14 mouse cellular contexts compared by ENCODE assay signal in the genomic region with DNA sequence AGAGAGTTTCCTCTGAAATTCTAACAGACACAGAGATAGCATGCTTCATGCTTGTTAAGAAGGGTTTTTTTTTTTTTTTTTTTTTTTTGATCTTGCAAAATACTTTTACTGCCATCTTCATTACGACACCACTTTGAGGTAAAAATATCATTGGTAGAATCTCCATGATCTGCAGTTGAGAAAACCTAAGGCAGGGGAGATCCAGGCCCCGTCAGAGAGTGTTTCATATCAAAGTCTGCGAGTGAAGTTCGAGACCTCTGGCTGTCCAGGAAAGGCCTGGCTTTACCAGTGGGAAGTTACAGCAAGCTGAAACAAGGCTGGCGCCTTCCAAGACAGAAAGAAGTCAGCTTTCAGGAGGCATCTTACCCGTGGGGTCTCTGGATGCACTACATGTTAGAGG. TPM values are rescaled to one million over a fixed set of nuclear protein-coding genes. Genes with fewer than 3 reads are reported as not detected.
DNase-seq lines count a peak whose midpoint lies in the region; ATAC-seq and TF ChIP-seq lines count a peak whose summit lies in the region.
"Had no signal": no experiment of that assay in that cellular context is flagged by ENCODE, and none has a peak within 500 bp of the region (broad histone marks: within the 10 kb centered on the region; RNA-seq: fewer than 3 reads in every experiment).

No protein-coding gene starts in this region.

- peak overlapping the region; percentile 79 for H3K27ac ChIP-seq in heart, embryonic 15.5 days
- peak overlapping the region; percentile 73 for H3K27ac ChIP-seq in MEL (ENCODE audit: control insufficient read depth, low read depth, low read length)
- H3K27ac ChIP-seq in brown adipose tissue, adult 24 weeks (replicated peaks; ENCODE audit: low read depth, low read length): peak overlapping the region; percentile 99
- peak overlapping the region; percentile 66 for H3K27ac ChIP-seq in macrophage
- no peak overlapping the region for H3K27ac ChIP-seq in hindbrain, embryonic 14.5 days
- H3K27ac ChIP-seq: forebrain, embryonic 10.5 days; liver, embryonic 14.5 days; neural tube, embryonic 15.5 days had no signal

- no peak overlapping the region for H3K9ac ChIP-seq in heart, embryonic 15.5 days
- no peak overlapping the region for H3K9ac ChIP-seq in MEL (ENCODE audit: control insufficient read depth, low read depth, low read length, poor library complexity, severe bottlenecking)
- H3K9ac ChIP-seq in hindbrain, embryonic 14.5 days: no peak overlapping the region
- H3K9ac ChIP-seq: embryonic facial prominence, embryonic 12.5 days; liver, embryonic 14.5 days; neural tube, embryonic 15.5 days had no signal

- H3K4me3 ChIP-seq in heart, embryonic 15.5 days: no peak overlapping the region
- no peak overlapping the region for H3K4me3 ChIP-seq in MEL (ENCODE audit: control insufficient read depth in 1 of 2, insufficient read depth in 1 of 2, low read depth in 2 of 2, low read length in 2 of 2)
- no peak overlapping the region; the same call in 1 of the 2 replicates for H3K4me3 ChIP-seq in brown adipose tissue, adult 24 weeks (ENCODE audit: insufficient read depth, low read depth, low read length)
- no peak overlapping the region for H3K4me3 ChIP-seq in macrophage (ENCODE audit: inconsistent target)
- H3K4me3 ChIP-seq in hindbrain, embryonic 14.5 days (replicated peaks; ENCODE audit: low read length): no peak overlapping the region
- H3K4me3 ChIP-seq: embryonic facial prominence, embryonic 12.5 days; forebrain, embryonic 10.5 days; neural tube, embryonic 15.5 days had no signal

- intact Hi-C loops in heart, postnatal 25 days (cut with DNase I): no loop called here

- no peak for DNase-seq in heart, postnatal 25 days (ENCODE audit: low spot score)
- no peak for DNase-seq in MEL (ENCODE audit: low read depth, low spot score)
- no peak for DNase-seq in hindbrain, embryonic 14.5 days (ENCODE audit: low spot score)
- no peak for DNase-seq in natural killer cell, adult 2 months (ENCODE audit: low spot score in 2 of 2)
- DNase-seq: adrenal gland, adult 8-10 months; cerebellum, postnatal 14 days; kidney, adult 9 months had no signal

- TF ChIP-seq CTCF in MEL (IDR thresholded peaks at IDR 0.05 in 2 of 3, conservative IDR thresholded peaks at IDR 0.05 in 1 of 3; ENCODE audit: control insufficient read depth in 1 of 3, insufficient read depth in 1 of 3, low read depth in 2 of 3, low read length in 3 of 3, poor library complexity in 1 of 3, severe bottlenecking in 1 of 3): no peak

- no peaks in the 10 kb centered on the region for H3K9me3 ChIP-seq in heart, embryonic 15.5 days (replicated peaks)
- no peaks in the 10 kb centered on the region for H3K9me3 ChIP-seq in MEL (replicated peaks; ENCODE audit: insufficient read depth, low read length)
- H3K9me3 ChIP-seq in hindbrain, embryonic 14.5 days (ENCODE audit: control insufficient read depth, low read length): no peaks in the 10 kb centered on the region
- H3K9me3 ChIP-seq: embryonic facial prominence, embryonic 12.5 days; forebrain, embryonic 10.5 days; neural tube, embryonic 15.5 days had no signal

- H3K36me3 ChIP-seq in heart, embryonic 15.5 days: no peaks in the 10 kb centered on the region
- peaks cover 0 to 44% of the 10 kb centered on the region in 2 experiments; a peak in 2 of 4 replicates for H3K36me3 ChIP-seq in MEL (ENCODE audit: control insufficient read depth in 1 of 2, insufficient read depth in 2 of 2, low read length in 2 of 2)
- no peaks in the 10 kb centered on the region for H3K36me3 ChIP-seq in macrophage (ENCODE audit: inconsistent target)
- no peaks in the 10 kb centered on the region for H3K36me3 ChIP-seq in hindbrain, embryonic 14.5 days (replicated peaks; ENCODE audit: control insufficient read depth, insufficient read depth)
- H3K36me3 ChIP-seq: embryonic facial prominence, embryonic 12.5 days; forebrain, embryonic 10.5 days; neural tube, embryonic 15.5 days had no signal

- H3K79me2 ChIP-seq in MEL (ENCODE audit: control insufficient read depth, insufficient read depth, low read length, poor library complexity): peaks cover 27% of the 10 kb centered on the region
- H3K79me2 ChIP-seq in macrophage (ENCODE audit: inconsistent target): peaks cover 86% of the 10 kb centered on the region

- peaks cover 36% of the 10 kb centered on the region for H3K4me1 ChIP-seq in heart, embryonic 15.5 days (replicated peaks)
- peaks cover 28 to 41% of the 10 kb centered on the region in 2 experiments for H3K4me1 ChIP-seq in MEL (ENCODE audit: control insufficient read depth in 1 of 2, insufficient read depth in 2 of 2, low read length in 2 of 2)
- peaks cover 36% of the 10 kb centered on the region for H3K4me1 ChIP-seq in brown adipose tissue, adult 24 weeks (ENCODE audit: control insufficient read depth, insufficient read depth, insufficient read length, low read length)
- no peaks in the 10 kb centered on the region for H3K4me1 ChIP-seq in hindbrain, embryonic 14.5 days (replicated peaks; ENCODE audit: control insufficient read depth, insufficient read depth, low read length)
- H3K4me1 ChIP-seq: neural tube, embryonic 15.5 days had no signal

- no peak overlapping the region for H3K4me2 ChIP-seq in heart, embryonic 15.5 days
- no peak overlapping the region for H3K4me2 ChIP-seq in hindbrain, embryonic 14.5 days (replicated peaks)
- H3K4me2 ChIP-seq: embryonic facial prominence, embryonic 12.5 days; neural tube, embryonic 15.5 days had no signal

- ATAC-seq in heart, embryonic 15.5 days (replicated peaks; ENCODE audit: insufficient number of reproducible peaks, insufficient read depth, low FRiP score, low read depth): no peak
- no peak for ATAC-seq in hindbrain, embryonic 14.5 days (ENCODE audit: low FRiP score)

- TF ChIP-seq EP300 in MEL (IDR thresholded peaks at IDR 0.05; ENCODE audit: low read depth in 1 of 2, low read length in 2 of 2): no peak

- TF ChIP-seq RAD21 in MEL (IDR thresholded peaks at IDR 0.05; ENCODE audit: low read depth, low read length): no peak

- H3K27me3 ChIP-seq in heart, embryonic 15.5 days: no peaks in the 10 kb centered on the region
- no peaks in the 10 kb centered on the region for H3K27me3 ChIP-seq in MEL (ENCODE audit: control insufficient read depth in 1 of 2, insufficient read depth in 2 of 2, low read length in 2 of 2)
- no peaks in the 10 kb centered on the region for H3K27me3 ChIP-seq in hindbrain, embryonic 14.5 days (ENCODE audit: control insufficient read depth, insufficient read depth, low read length)
- H3K27me3 ChIP-seq: embryonic facial prominence, embryonic 12.5 days; neural tube, embryonic 15.5 days had no signal

- WGBS in heart, embryonic 15.5 days: 51% methylated on average over 6 of the region's 6 CpGs
- WGBS in macrophage (ENCODE audit: missing documents): 31% methylated on average over 6 of the region's 6 CpGs
- 86% methylated on average over 6 of the region's 6 CpGs for WGBS in hindbrain, embryonic 14.5 days

- no peak for TF ChIP-seq POLR2A in MEL (IDR thresholded peaks at IDR 0.05; ENCODE audit: control insufficient read depth in 1 of 2, insufficient read depth in 1 of 2, low read depth in 1 of 2, low read length in 2 of 2, poor library complexity in 1 of 2)

TF ChIP-seq in MEL, 35 proteins besides CTCF, POLR2A, EP300 and RAD21:
- TF ChIP-seq ZC3H11A (IDR thresholded peaks at IDR 0.05; ENCODE audit: low read depth, low read length) (no peak), HCFC1 (IDR thresholded peaks at IDR 0.05; ENCODE audit: low read depth, low read length) (no peak), MAFK (IDR thresholded peaks at IDR 0.05; ENCODE audit: borderline replicate concordance, low read depth, low read length) (no peak), NRF1 (IDR thresholded peaks at IDR 0.05; ENCODE audit: insufficient read depth, low read depth, low read length, poor library complexity, severe bottlenecking) (no peak), USF1 (IDR thresholded peaks at IDR 0.05; ENCODE audit: low read depth, low read length) (no peak), TAL1 (IDR thresholded peaks at IDR 0.05; ENCODE audit: low read length) (no peak), CHD2 (IDR thresholded peaks at IDR 0.05; ENCODE audit: low read length) (no peak)

RNA-seq across cellular contexts. Expression of gene Fli1, which starts 21.8 kb away (rescaled TPM):
- polyA plus RNA-seq in heart, embryonic 15.5 days (2015; fragmentation: Nextera tagmentation; extraction: Ambion mirVana): 20.6 and 21.8 TPM in 2 replicates
- 10 to 100 TPM; 26.4 to 28.2 TPM for total RNA-seq in heart, postnatal 25 days (2021)
- 22.1 and 24.3 TPM in 2 replicates for total RNA-seq in MEL (2012; rRNA removed)
- polyA plus RNA-seq in MEL (2012; ENCODE audit: insufficient read depth in 1 of 2, insufficient read length in 2 of 2, low read depth in 1 of 2, low replicate concordance in 2 of 2, missing spikeins in 1 of 2) (100 to 1,000 TPM in 1 of 2 experiments, 10 to 100 TPM in 1; 13.8 to 171 TPM), macrophage (2018) (47.2 to 90.9 TPM (median 59.7 TPM) in 3 replicates)
- polyA plus RNA-seq in brown adipose tissue, adult 24 weeks (2012; ENCODE audit: insufficient read depth, insufficient read length, missing spikeins): 11.7 and 19.1 TPM in 2 replicates
- total RNA-seq in macrophage (2018; cell fraction: chromatin; rRNA removed): 100 to 1,000 TPM in 9 of 26 experiments, 10 to 100 TPM in 17; 21.1 to 160 (median 95.3) TPM
- 100 to 1,000 TPM in 2 of 26 experiments, 10 to 100 TPM in 24; 44.1 to 110 (median 89.3) TPM for total RNA-seq in macrophage (2018; cell fraction: cytosol; rRNA removed)
- 100 to 1,000 TPM in 6 of 26 experiments, 10 to 100 TPM in 20; 26.3 to 141 (median 83.7) TPM for total RNA-seq in macrophage (2018; cell fraction: nucleus; rRNA removed)
- 7.9 and 9.1 TPM in 2 replicates for polyA plus RNA-seq in hindbrain, embryonic 14.5 days (2014; fragmentation: Nextera tagmentation; extraction: Ambion mirVana)
